Mouse (Mus musculus) intestine, embryonic 15.5 days (tissue): Measurements from ENCODE around the gene Kif1b. TPM values are rescaled to one million over a fixed set of nuclear protein-coding genes. Genes with fewer than 3 reads are reported as not detected.
A peak's percentile ranks its signal among the peaks of the same experiment; 100 is the strongest.

Source experiments
- ATAC-seq: fragments of 200-750 bp; cut with Nextera tagmentation; 2 replicates; pipeline ENCODE4 v1.8.0; 2017; ENCODE audit warnings: moderate TSS enrichment, moderate library complexity
- H3K27ac ChIP-seq: fragments of 300-500 bp; sonication (generic); 2 replicates; pipeline ENCODE4 v1.5.1; 2015; ENCODE audit warnings: mild to moderate bottlenecking, inconsistent platforms
- H3K27me3 ChIP-seq: fragments of 300-500 bp; sonication (generic); replicated peaks from 2 replicates; pipeline ENCODE4 v1.6.1; 2015; ENCODE audit warnings: inconsistent platforms
- H3K36me3 ChIP-seq: fragments of 300-500 bp; sonication (generic); 2 replicates; pipeline ENCODE4 v1.6.1; 2015; ENCODE audit warnings: inconsistent platforms
- H3K4me1 ChIP-seq: fragments of 300-500 bp; sonication (generic); replicated peaks from 2 replicates; pipeline ENCODE4 v1.6.1; 2015; ENCODE audit warnings: inconsistent platforms
- H3K4me2 ChIP-seq: fragments of 300-500 bp; sonication (generic); replicated peaks from 2 replicates; pipeline ENCODE4 v1.6.1; 2015; ENCODE audit warnings: mild to moderate bottlenecking, inconsistent platforms
- H3K4me3 ChIP-seq: fragments of 300-500 bp; sonication (generic); replicated peaks from 2 replicates; pipeline ENCODE4 v1.5.1; 2015; ENCODE audit warnings: inconsistent platforms
- H3K9ac ChIP-seq: fragments of 300-500 bp; sonication (generic); 2 replicates; pipeline ENCODE4 v1.6.1; 2015; ENCODE audit warnings: inconsistent platforms
- H3K9me3 ChIP-seq: fragments of 300-500 bp; sonication (generic); 2 replicates; pipeline ENCODE4 v1.6.1; 2016; ENCODE audit warnings: inconsistent platforms
- WGBS: fragments of 180-500 bp; shearing (Covaris S2); methylation state at CpG from one replicate; pipeline ENCODE4 v1.1.7; 2015; 5-methylcytosine and 5-hydroxymethylcytosine counted together
- polyA plus RNA-seq: library from polyadenylated mRNA; unstranded; fragments of >200 nt; fragmentation: Nextera tagmentation; extraction: Ambion mirVana; gene quantifications from 2 replicates; pipeline ENCODE4 v1.2.1, GENCODE M21; 2015

Kif1b gene
- polyA plus RNA-seq, 1 experiment from 2014 or later = 25.5 TPM

- ATAC-seq = no peak
- Histone ChIP-seq H3K4me2 (no peak overlapping the region), H3K9ac (no peak overlapping the region), H3K36me3 (peaks cover 68% of the 10 kb centered on the region), H3K27me3 (no peaks in the 10 kb centered on the region), H3K4me1 (no peaks in the 10 kb centered on the region), H3K4me3 (no peak overlapping the region), H3K27ac (no peak overlapping the region), H3K9me3 (no peaks in the 10 kb centered on the region)
- WGBS = 90% methylated on average over 7 of the region's 7 CpGs
These were observed 25.2 kb upstream of the Kif1b start for GRCm38 (mm10) chr4:149332726-149333125.

- H3K4me2 ChIP-seq = no peak overlapping the region
- H3K9ac ChIP-seq = no peak overlapping the region
- peaks cover 56% of the 10 kb centered on the region for H3K36me3 ChIP-seq
- H3K27me3 ChIP-seq = no peaks in the 10 kb centered on the region
- WGBS = 91% methylated on average over 5 of the region's 5 CpGs
- H3K4me1 ChIP-seq = no peaks in the 10 kb centered on the region
- no peak overlapping the region for H3K27ac ChIP-seq
- H3K4me3 ChIP-seq = no peak overlapping the region
- no peak for ATAC-seq
- no peaks in the 10 kb centered on the region for H3K9me3 ChIP-seq
These were observed 23.0 kb upstream of the Kif1b start for GRCm38 (mm10) chr4:149330495-149330894.

GRCm38 (mm10) chr4:149328735-149329134 lies 21.2 kb upstream of the Kif1b start:
- no peak for ATAC-seq
- no peak overlapping the region for H3K27ac ChIP-seq
- no peaks in the 10 kb centered on the region for H3K4me1 ChIP-seq
- peaks cover 40% of the 10 kb centered on the region for H3K36me3 ChIP-seq
- no peak overlapping the region for H3K4me2 ChIP-seq
- no peak overlapping the region for H3K4me3 ChIP-seq
- no peak overlapping the region for H3K9ac ChIP-seq
- WGBS = 86% methylated on average over 4 of the region's 4 CpGs
- no peaks in the 10 kb centered on the region for H3K9me3 ChIP-seq
- no peaks in the 10 kb centered on the region for H3K27me3 ChIP-seq

- H3K36me3 ChIP-seq = peaks cover 28% of the 10 kb centered on the region
- H3K4me3 ChIP-seq = no peak overlapping the region
- no peaks in the 10 kb centered on the region for H3K4me1 ChIP-seq
- 91% methylated on average over 7 of the region's 7 CpGs for WGBS
- H3K27ac ChIP-seq = no peak overlapping the region
- ATAC-seq = no peak
- H3K27me3 ChIP-seq = no peaks in the 10 kb centered on the region
- H3K4me2 ChIP-seq = no peak overlapping the region
- H3K9me3 ChIP-seq = no peaks in the 10 kb centered on the region
- no peak overlapping the region for H3K9ac ChIP-seq
These were observed 19.8 kb upstream of the Kif1b start for GRCm38 (mm10) chr4:149327281-149327680.

- no peak overlapping the region for H3K4me2 ChIP-seq
- no peaks in the 10 kb centered on the region for H3K9me3 ChIP-seq
- 92% methylated on average over 10 of the region's 10 CpGs for WGBS
- peaks cover 14% of the 10 kb centered on the region for H3K36me3 ChIP-seq
- H3K27me3 ChIP-seq = no peaks in the 10 kb centered on the region
- H3K4me3 ChIP-seq = no peak overlapping the region
- H3K4me1 ChIP-seq = no peaks in the 10 kb centered on the region
- H3K27ac ChIP-seq = no peak overlapping the region
- ATAC-seq = no peak
- H3K9ac ChIP-seq = no peak overlapping the region
These were observed 18.1 kb upstream of the Kif1b start for GRCm38 (mm10) chr4:149325411-149326162.

- Histone ChIP-seq H3K27ac (no peak overlapping the region), H3K4me3 (no peak overlapping the region), H3K36me3 (no peaks in the 10 kb centered on the region), H3K9ac (no peak overlapping the region), H3K9me3 (no peaks in the 10 kb centered on the region), H3K4me2 (no peak overlapping the region), H3K4me1 (no peaks in the 10 kb centered on the region), H3K27me3 (no peaks in the 10 kb centered on the region)
- 81% methylated on average over 16 of the region's 16 CpGs for WGBS
- no peak for ATAC-seq
These were observed 16.2 kb upstream of the Kif1b start for GRCm38 (mm10) chr4:149323730-149324129.

- no peak overlapping the region for H3K27ac ChIP-seq
- no peaks in the 10 kb centered on the region for H3K27me3 ChIP-seq
- no peak overlapping the region for H3K4me3 ChIP-seq
- no peaks in the 10 kb centered on the region for H3K9me3 ChIP-seq
- H3K4me1 ChIP-seq = no peaks in the 10 kb centered on the region
- no peak for ATAC-seq
- H3K9ac ChIP-seq = no peak overlapping the region
- no peaks in the 10 kb centered on the region for H3K36me3 ChIP-seq
- H3K4me2 ChIP-seq = no peak overlapping the region
- WGBS = 70% methylated on average over 6 of the region's 6 CpGs
These were observed 15.2 kb upstream of the Kif1b start for GRCm38 (mm10) chr4:149322718-149323117.

GRCm38 (mm10) chr4:149322286-149322685 lies 14.8 kb upstream of the Kif1b start:
- Histone ChIP-seq H3K9me3 (no peaks in the 10 kb centered on the region), H3K36me3 (no peaks in the 10 kb centered on the region), H3K27me3 (no peaks in the 10 kb centered on the region), H3K4me2 (no peak overlapping the region), H3K27ac (no peak overlapping the region), H3K9ac (no peak overlapping the region), H3K4me3 (no peak overlapping the region), H3K4me1 (no peaks in the 10 kb centered on the region)
- ATAC-seq = no peak
- 77% methylated on average over 4 of the region's 4 CpGs for WGBS

GRCm38 (mm10) chr4:149319088-149319487 lies 11.6 kb upstream of the Kif1b start:
- 79% methylated on average over 9 of the region's 9 CpGs for WGBS
- Histone ChIP-seq H3K9ac (no peak overlapping the region), H3K4me1 (no peaks in the 10 kb centered on the region), H3K27ac (no peak overlapping the region), H3K4me2 (no peak overlapping the region), H3K4me3 (no peak overlapping the region), H3K36me3 (no peaks in the 10 kb centered on the region), H3K27me3 (no peaks in the 10 kb centered on the region), H3K9me3 (no peaks in the 10 kb centered on the region)
- ATAC-seq = no peak

- Histone ChIP-seq H3K27ac (no peak overlapping the region), H3K4me3 (no peak overlapping the region), H3K9me3 (no peaks in the 10 kb centered on the region), H3K36me3 (no peaks in the 10 kb centered on the region), H3K4me1 (no peaks in the 10 kb centered on the region), H3K4me2 (no peak overlapping the region), H3K9ac (no peak overlapping the region), H3K27me3 (no peaks in the 10 kb centered on the region)
- WGBS = 55% methylated on average over 5 of the region's 5 CpGs
- ATAC-seq = no peak
These were observed 9.9 kb upstream of the Kif1b start for GRCm38 (mm10) chr4:149317387-149317786.

- H3K27ac ChIP-seq = no peak overlapping the region
- ATAC-seq = peak; percentile 70; the same call in 1 of the 2 replicates
These were observed 6.9 kb upstream of the Kif1b start for GRCm38 (mm10) chr4:149314275-149314837.

GRCm38 (mm10) chr4:149313558-149314253 lies 6.2 kb upstream of the Kif1b start:
- H3K4me2 ChIP-seq = no peak overlapping the region
- H3K9ac ChIP-seq = no peak overlapping the region
- H3K27ac ChIP-seq = no peak overlapping the region
- H3K9me3 ChIP-seq = no peaks in the 10 kb centered on the region
- WGBS = 87% methylated on average over 12 of the region's 12 CpGs
- H3K4me1 ChIP-seq = no peaks in the 10 kb centered on the region
- ATAC-seq = no peak
- H3K27me3 ChIP-seq = no peaks in the 10 kb centered on the region
- no peaks in the 10 kb centered on the region for H3K36me3 ChIP-seq
- H3K4me3 ChIP-seq = no peak overlapping the region

More at GRCm38 (mm10) chr4:149314275-149314837, 6.9 kb upstream of the Kif1b start:
- H3K4me1 ChIP-seq = no peaks in the 10 kb centered on the region
- H3K27me3 ChIP-seq = no peaks in the 10 kb centered on the region
- H3K4me3 ChIP-seq = no peak overlapping the region
- H3K9me3 ChIP-seq = no peaks in the 10 kb centered on the region
- WGBS = 80% methylated on average over 11 of the region's 11 CpGs
- no peaks in the 10 kb centered on the region for H3K36me3 ChIP-seq
- no peak overlapping the region for H3K9ac ChIP-seq
- no peak overlapping the region for H3K4me2 ChIP-seq
